Mouse (Mus musculus) duodenum, adult 2 months (tissue): ENCODE data around the gene Prom2. TPM values are rescaled to one million over a fixed set of nuclear protein-coding genes. Genes with fewer than 3 reads are reported as not detected.

ENCODE experiments used
- polyA plus RNA-seq: library from polyadenylated mRNA; depleted of rRNA; stranded (reverse); fragments of >200 nt; gene quantifications from 2 replicates; pipeline ENCODE4 v1.2.3, GENCODE M21; 2012; ENCODE audit warnings: low replicate concordance; rRNA removed

Gene Prom2
- polyA plus RNA-seq: 0.02 and 0.83 TPM in 2 replicates

DNA sequence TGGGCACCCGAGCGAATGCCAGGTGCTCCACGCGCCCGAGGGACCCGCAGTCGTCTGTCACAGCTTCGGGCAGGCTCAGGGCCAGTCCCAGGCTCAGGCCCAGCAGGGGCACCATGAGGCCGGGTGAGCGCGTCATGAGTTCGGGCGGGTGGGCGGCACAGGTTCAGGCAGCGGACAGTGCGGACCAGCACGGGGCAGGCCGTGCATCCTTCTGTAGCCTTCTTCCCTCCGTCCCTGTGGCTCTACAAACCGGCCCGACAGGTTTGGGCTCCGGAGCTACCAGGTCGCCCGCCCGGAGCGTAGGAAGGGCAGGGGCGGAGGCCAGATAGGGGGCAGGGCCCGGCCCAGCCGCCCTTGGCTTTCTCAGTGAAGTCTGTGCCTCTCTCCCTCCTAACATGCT lies at the start of gene Prom2:
Prom2 (minus strand) TSS at position 283 of the 400 bp plus-strand sequence.

GRCm38 (mm10) chr2:127586694-127587513 lies 45.6 kb upstream of the Prom2 start, which contains the start of the genes Zfp661 and Mrps5:
Gene Zfp661, minus strand, starts transcription at chr2:127587094.
Gene Mrps5, plus strand, starts transcription at chr2:127587222.

GRCm38 (mm10) chr2:127522006-127522441 lies 19.2 kb downstream of the Prom2 start, which contains the start of gene Kcnip3:
Gene Kcnip3, minus strand, starts transcription at chr2:127522094.

Other genes starting within 250 kb of the Prom2 start
- gene Dusp2, start 205.3 kb downstream of the Prom2 start, polyA plus RNA-seq: 1.4 and 9.4 TPM in 2 replicates
- gene Astl, start 202.8 kb downstream of the Prom2 start, polyA plus RNA-seq: not detected in 2 replicates
- gene Adra2b, start 178.3 kb downstream of the Prom2 start, polyA plus RNA-seq: 0.63 and 0.79 TPM in 2 replicates
- 0.05 TPM in 1 of 2 replicates, not detected in the other for gene Gpat2, start 116.3 kb downstream of the Prom2 start, polyA plus RNA-seq
- gene Fahd2a, start 96.9 kb downstream of the Prom2 start, polyA plus RNA-seq: 6.3 TPM in 2 replicates
- gene Kcnip3, start 19.4 kb downstream of the Prom2 start, polyA plus RNA-seq: 1.1 and 1.4 TPM in 2 replicates
- 0.47 and 0.92 TPM in 2 replicates for gene Zfp661, start 45.6 kb upstream of the Prom2 start, polyA plus RNA-seq
- gene Mrps5, start 45.8 kb upstream of the Prom2 start, polyA plus RNA-seq: 32.2 and 37.8 TPM in 2 replicates
- 0.27 and 9.9 TPM in 2 replicates for gene Mal, start 115.2 kb upstream of the Prom2 start, polyA plus RNA-seq
- gene Mall, start 188.5 kb upstream of the Prom2 start, polyA plus RNA-seq: 254 and 463 TPM in 2 replicates
- 1.2 and 1.7 TPM in 2 replicates for gene Nphp1, start 247.4 kb upstream of the Prom2 start, polyA plus RNA-seq